Mouse (Mus musculus) hindbrain, embryonic 14.5 days (tissue): ENCODE data around the gene Nr1h4. TPM values are rescaled to one million over a fixed set of nuclear protein-coding genes. Genes with fewer than 3 reads are reported as not detected.

Source experiments
- ATAC-seq: fragments of 200-750 bp; cut with Nextera tagmentation; 2 replicates; pipeline ENCODE4 v1.8.0; 2017; ENCODE audit warnings: moderate number of reproducible peaks, mild to moderate bottlenecking, moderate TSS enrichment, moderate library complexity; ENCODE audit not compliant: low FRiP score
- DNase-seq: peaks from one replicate; pipeline ENCODE4 v3.0.0-alpha.2; 2015; ENCODE audit warnings: low spot score
- H3K27ac ChIP-seq: fragments of 300-500 bp; sonication (generic); 2 replicates; pipeline ENCODE4 v1.5.1; 2014; ENCODE audit warnings: mild to moderate bottlenecking, moderate library complexity
- H3K27me3 ChIP-seq: fragments of 300-500 bp; sonication (generic); 2 replicates; pipeline ENCODE4 v1.6.1; 2014; ENCODE audit warnings: mild to moderate bottlenecking, low read length, mixed read lengths; ENCODE audit not compliant: control insufficient read depth, insufficient read depth
- H3K36me3 ChIP-seq: fragments of 300-500 bp; sonication (generic); replicated peaks from 2 replicates; pipeline ENCODE4 v1.6.1; 2014; ENCODE audit not compliant: control insufficient read depth, insufficient read depth
- H3K4me1 ChIP-seq: fragments of 300-500 bp; sonication (generic); replicated peaks from 2 replicates; pipeline ENCODE4 v1.6.1; 2014; ENCODE audit warnings: antibody characterized with exemption, low read length, mixed read lengths; ENCODE audit not compliant: control insufficient read depth, insufficient read depth
- H3K4me2 ChIP-seq: fragments of 300-500 bp; sonication (generic); replicated peaks from 2 replicates; pipeline ENCODE4 v1.6.1; 2014; ENCODE audit warnings: mild to moderate bottlenecking, moderate library complexity
- H3K4me3 ChIP-seq: fragments of 300-500 bp; sonication (generic); replicated peaks from 2 replicates; pipeline ENCODE4 v1.5.1; 2014; ENCODE audit warnings: mild to moderate bottlenecking, low read length
- H3K9ac ChIP-seq: fragments of 300-500 bp; sonication (generic); 2 replicates; pipeline ENCODE4 v1.6.1; 2014
- H3K9me3 ChIP-seq: fragments of 300-500 bp; sonication (generic); 2 replicates; pipeline ENCODE4 v1.6.1; 2016; ENCODE audit warnings: low read length; ENCODE audit not compliant: control insufficient read depth
- WGBS: fragments of 180-500 bp; shearing (Covaris S2); extraction: QIAGEN DNeasy Blood & Tissue Kit; methylation state at CpG from one replicate; pipeline ENCODE4 v1.1.7; 2014; 5-methylcytosine and 5-hydroxymethylcytosine counted together
- polyA plus RNA-seq: library from polyadenylated mRNA; unstranded; fragments of >200 nt; fragmentation: Nextera tagmentation; extraction: Ambion mirVana; gene quantifications from 2 replicates; pipeline ENCODE4 v1.2.1, GENCODE M21; 2014

The Nr1h4 gene
- 0.12 TPM in 1 of 2 replicates, not detected in the other for polyA plus RNA-seq

- no peaks in the 10 kb centered on the region for H3K36me3 ChIP-seq
- DNase-seq (no peak), ATAC-seq (no peak)
- H3K4me3 ChIP-seq = no peak within 1 kb of the TSS
- 78% methylated on average over 17 of the region's 17 CpGs for WGBS
- no peak within 1 kb of the TSS for H3K4me2 ChIP-seq
- 0 out of 2 replicates have a peak, but pooled peaks cover 5% of the 10 kb centered on the region for H3K4me1 ChIP-seq
- no peaks in the 10 kb centered on the region for H3K27me3 ChIP-seq
- H3K27ac ChIP-seq = no peak within 1 kb of the TSS
- H3K9ac ChIP-seq = no peak within 1 kb of the TSS
- no peaks in the 10 kb centered on the region for H3K9me3 ChIP-seq
Observed at GRCm38 (mm10) chr10:89532929-89533727, at the start of gene Nr1h4. Gene Nr1h4 (minus strand): TSS chr10:89533585.

GRCm38 (mm10) chr10:89578801-89579200, 45.4 kb upstream of the Nr1h4 start:
- WGBS = 93% methylated on average over 4 of the region's 4 CpGs
- no peak for ATAC-seq

GRCm38 (mm10) chr10:89577666-89578065, 44.3 kb upstream of the Nr1h4 start:
- WGBS = 83% methylated on average over 3 of the region's 3 CpGs
- DNase-seq (no peak), ATAC-seq (no peak)

More at GRCm38 (mm10) chr10:89578801-89579200, 45.4 kb upstream of the Nr1h4 start:
- Histone ChIP-seq H3K9me3 (no peaks in the 10 kb centered on the region), H3K27ac (no peak overlapping the region), H3K27me3 (no peaks in the 10 kb centered on the region), H3K4me1 (no peaks in the 10 kb centered on the region), H3K4me2 (no peak overlapping the region), H3K9ac (no peak overlapping the region), H3K4me3 (no peak overlapping the region), H3K36me3 (no peaks in the 10 kb centered on the region)
- no peak for DNase-seq

GRCm38 (mm10) chr10:89573421-89573820, 40.0 kb upstream of the Nr1h4 start:
- H3K27ac ChIP-seq = no peak overlapping the region
- no peak overlapping the region for H3K4me2 ChIP-seq
- H3K9ac ChIP-seq = no peak overlapping the region
- 94% methylated on average over 3 of the region's 3 CpGs for WGBS
- no peak overlapping the region for H3K4me3 ChIP-seq
- no peaks in the 10 kb centered on the region for H3K4me1 ChIP-seq
- no peaks in the 10 kb centered on the region for H3K9me3 ChIP-seq
- no peaks in the 10 kb centered on the region for H3K27me3 ChIP-seq
- H3K36me3 ChIP-seq = no peaks in the 10 kb centered on the region
- DNase-seq = no peak
- ATAC-seq = no peak

More at GRCm38 (mm10) chr10:89577666-89578065, 44.3 kb upstream of the Nr1h4 start:
- H3K4me1 ChIP-seq = no peaks in the 10 kb centered on the region
- no peak overlapping the region for H3K9ac ChIP-seq
- no peak overlapping the region for H3K4me3 ChIP-seq
- H3K9me3 ChIP-seq = no peaks in the 10 kb centered on the region
- H3K4me2 ChIP-seq = no peak overlapping the region
- H3K27me3 ChIP-seq = no peaks in the 10 kb centered on the region
- no peaks in the 10 kb centered on the region for H3K36me3 ChIP-seq
- H3K27ac ChIP-seq = no peak overlapping the region

GRCm38 (mm10) chr10:89572946-89573345, 39.6 kb upstream of the Nr1h4 start:
- Histone ChIP-seq H3K9ac (no peak overlapping the region), H3K4me1 (no peaks in the 10 kb centered on the region), H3K4me2 (no peak overlapping the region), H3K36me3 (no peaks in the 10 kb centered on the region), H3K9me3 (no peaks in the 10 kb centered on the region), H3K27me3 (no peaks in the 10 kb centered on the region), H3K4me3 (no peak overlapping the region), H3K27ac (no peak overlapping the region)
- WGBS = 90% methylated on average over 6 of the region's 6 CpGs
- no peak for DNase-seq
- no peak for ATAC-seq

- H3K4me3 ChIP-seq = no peak overlapping the region
Observed at GRCm38 (mm10) chr10:89567391-89567790, 34.0 kb upstream of the Nr1h4 start.

GRCm38 (mm10) chr10:89565301-89566022, 32.1 kb upstream of the Nr1h4 start:
- DNase-seq (no peak), ATAC-seq (no peak)
- Histone ChIP-seq H3K27me3 (no peaks in the 10 kb centered on the region), H3K4me2 (no peak overlapping the region), H3K27ac (no peak overlapping the region), H3K4me3 (no peak overlapping the region), H3K9ac (no peak overlapping the region), H3K36me3 (no peaks in the 10 kb centered on the region), H3K9me3 (no peaks in the 10 kb centered on the region), H3K4me1 (no peaks in the 10 kb centered on the region)
- 85% methylated on average over 9 of the region's 9 CpGs for WGBS

More at GRCm38 (mm10) chr10:89567391-89567790, 34.0 kb upstream of the Nr1h4 start:
- no peaks in the 10 kb centered on the region for H3K36me3 ChIP-seq
- no peaks in the 10 kb centered on the region for H3K9me3 ChIP-seq
- WGBS = 97% methylated on average over 2 of the region's 2 CpGs
- H3K4me1 ChIP-seq = no peaks in the 10 kb centered on the region
- no peak for ATAC-seq
- H3K9ac ChIP-seq = no peak overlapping the region
- no peaks in the 10 kb centered on the region for H3K27me3 ChIP-seq
- no peak for DNase-seq
- H3K27ac ChIP-seq = no peak overlapping the region
- no peak overlapping the region for H3K4me2 ChIP-seq

GRCm38 (mm10) chr10:89562113-89562512, 28.7 kb upstream of the Nr1h4 start:
- Histone ChIP-seq H3K27me3 (no peaks in the 10 kb centered on the region), H3K9ac (no peak overlapping the region), H3K27ac (no peak overlapping the region), H3K36me3 (no peaks in the 10 kb centered on the region), H3K4me3 (no peak overlapping the region), H3K9me3 (no peaks in the 10 kb centered on the region), H3K4me2 (no peak overlapping the region), H3K4me1 (no peaks in the 10 kb centered on the region)
- DNase-seq (no peak), ATAC-seq (no peak)
- 94% methylated on average over 6 of the region's 6 CpGs for WGBS

- Histone ChIP-seq H3K27me3 (no peaks in the 10 kb centered on the region), H3K4me1 (no peaks in the 10 kb centered on the region), H3K9me3 (no peaks in the 10 kb centered on the region), H3K4me3 (no peak overlapping the region), H3K27ac (no peak overlapping the region), H3K4me2 (no peak overlapping the region), H3K9ac (no peak overlapping the region), H3K36me3 (no peaks in the 10 kb centered on the region)
- DNase-seq (no peak), ATAC-seq (no peak)
- WGBS = 67% methylated on average over 3 of the region's 3 CpGs
Observed at GRCm38 (mm10) chr10:89559351-89559750, 26.0 kb upstream of the Nr1h4 start.
